Mouse (Mus musculus) limb, embryonic 14.5 days (tissue): ENCODE measurements around the gene Smad3. TPM values are rescaled to one million over a fixed set of nuclear protein-coding genes. Genes with fewer than 3 reads are reported as not detected.

Source experiments
- ATAC-seq: fragments of 200-750 bp; cut with Nextera tagmentation; 2 replicates; pipeline ENCODE4 v1.8.0; 2017; ENCODE audit warnings: low read depth, moderate number of reproducible peaks, moderate TSS enrichment; ENCODE audit not compliant: low FRiP score
- DNase-seq: peaks from one replicate; pipeline ENCODE4 v3.0.0-alpha.2; 2015; ENCODE audit warnings: low spot score
- H3K27ac ChIP-seq: fragments of 300-500 bp; sonication (generic); replicated peaks from 2 replicates; pipeline ENCODE4 v1.5.1; 2014; ENCODE audit warnings: low read depth, mild to moderate bottlenecking, low read length, moderate library complexity, mixed read lengths
- H3K27me3 ChIP-seq: fragments of 300-500 bp; sonication (generic); 2 replicates; pipeline ENCODE4 v1.6.1; 2014; ENCODE audit warnings: low read length, mixed read lengths; ENCODE audit not compliant: control insufficient read depth, insufficient read depth
- H3K36me3 ChIP-seq: fragments of 300-500 bp; sonication (generic); 2 replicates; pipeline ENCODE4 v1.6.1; 2014; ENCODE audit warnings: mild to moderate bottlenecking, low read length, moderate library complexity, mixed read lengths; ENCODE audit not compliant: control insufficient read depth, insufficient read depth
- H3K4me1 ChIP-seq: fragments of 300-500 bp; sonication (generic); 2 replicates; pipeline ENCODE4 v1.6.1; 2014; ENCODE audit warnings: antibody characterized with exemption, low read length, mixed read lengths; ENCODE audit not compliant: control insufficient read depth, insufficient read depth
- H3K4me2 ChIP-seq: fragments of 300-500 bp; sonication (generic); replicated peaks from 2 replicates; pipeline ENCODE4 v1.6.1; 2014; ENCODE audit warnings: low read depth, mild to moderate bottlenecking, low read length, moderate library complexity; ENCODE audit not compliant: severe bottlenecking
- H3K4me3 ChIP-seq: fragments of 300-500 bp; sonication (generic); replicated peaks from 2 replicates; pipeline ENCODE4 v1.5.1; 2014; ENCODE audit warnings: low read length
- H3K9ac ChIP-seq: fragments of 300-500 bp; sonication (generic); 2 replicates; pipeline ENCODE4 v1.6.1; 2014; ENCODE audit warnings: mild to moderate bottlenecking, low read depth, low read length, moderate library complexity; ENCODE audit not compliant: severe bottlenecking
- H3K9me3 ChIP-seq: fragments of 300-500 bp; sonication (generic); 2 replicates; pipeline ENCODE4 v1.6.1; 2016; ENCODE audit warnings: low read length; ENCODE audit not compliant: control insufficient read depth
- POLR2A ChIP-seq: fragments of 200-500 bp; IDR thresholded peaks from 2 replicates; pipeline ENCODE4 v1.8.0; 2012; ENCODE audit warnings: inconsistent platforms, mild to moderate bottlenecking, moderate library complexity, borderline replicate concordance; ENCODE audit not compliant: insufficient read depth, insufficient read length; ENCODE audit errors: extremely low read depth
- WGBS: fragments of 180-500 bp; shearing (Covaris S2); extraction: QIAGEN DNeasy Blood & Tissue Kit; methylation state at CpG from one replicate; pipeline ENCODE4 v1.1.7; 2014; 5-methylcytosine and 5-hydroxymethylcytosine counted together
- polyA plus RNA-seq, 2 experiments: library from polyadenylated mRNA; depleted of rRNA in 1 of 2; stranded (reverse) in 1 of 2; unstranded in 1 of 2; fragments of >200 nt; fragmentation: Nextera tagmentation in 1 of 2; extraction: Ambion mirVana in 1 of 2; gene quantifications; 2 replicates each; pipeline versions ENCODE4 v1.2.1 to v1.2.3; 2012 to 2014

The Smad3 gene
- polyA plus RNA-seq, 2 experiments = 25.1 to 50.9 TPM

GRCm38 (mm10) chr9:63685352-63685751, 72.4 kb downstream of the Smad3 start:
- H3K9ac ChIP-seq = no peak overlapping the region
- no peak overlapping the region for H3K4me2 ChIP-seq
- WGBS = 88% methylated on average over 5 of the region's 5 CpGs
- H3K9me3 ChIP-seq = no peaks in the 10 kb centered on the region
- DNase-seq = no peak
- H3K36me3 ChIP-seq = no peaks in the 10 kb centered on the region
- H3K4me1 ChIP-seq = peaks cover 4% of the 10 kb centered on the region; the same call in 1 of the 2 replicates
- H3K27ac ChIP-seq = no peak overlapping the region
- H3K4me3 ChIP-seq = no peak overlapping the region
- no peaks in the 10 kb centered on the region for H3K27me3 ChIP-seq
- ATAC-seq = no peak
- TF ChIP-seq POLR2A = no peak

DNA sequence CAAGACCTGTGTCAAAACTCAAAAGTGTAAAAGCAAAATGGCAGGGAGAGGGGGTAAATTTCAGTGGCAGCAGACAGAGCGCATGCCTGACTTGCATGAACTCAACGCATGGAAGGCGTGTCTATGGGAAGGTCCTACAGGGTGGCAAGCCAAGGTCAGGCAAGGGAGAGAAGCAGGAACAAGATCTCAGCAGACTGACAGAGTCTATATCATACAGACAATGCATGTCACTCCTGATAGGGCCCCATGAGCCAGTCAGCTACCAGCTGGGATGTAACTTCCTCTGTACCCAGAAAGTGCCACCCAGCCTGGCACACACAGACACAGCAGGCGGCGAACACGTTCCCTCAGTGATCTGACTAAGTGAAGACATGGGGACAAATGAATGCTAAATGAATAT, 73.5 kb downstream of the Smad3 start:
- peaks cover 4% of the 10 kb centered on the region; the same call in 1 of the 2 replicates for H3K4me1 ChIP-seq
- H3K9me3 ChIP-seq = no peaks in the 10 kb centered on the region
- TF ChIP-seq POLR2A = no peak
- H3K4me2 ChIP-seq = no peak overlapping the region
- no peak overlapping the region for H3K9ac ChIP-seq
- no peak overlapping the region for H3K4me3 ChIP-seq
- no peaks in the 10 kb centered on the region for H3K36me3 ChIP-seq
- H3K27ac ChIP-seq = no peak overlapping the region
- DNase-seq (no peak), ATAC-seq (no peak)
- 92% methylated on average over 6 of the region's 6 CpGs for WGBS
- H3K27me3 ChIP-seq = no peaks in the 10 kb centered on the region

DNA sequence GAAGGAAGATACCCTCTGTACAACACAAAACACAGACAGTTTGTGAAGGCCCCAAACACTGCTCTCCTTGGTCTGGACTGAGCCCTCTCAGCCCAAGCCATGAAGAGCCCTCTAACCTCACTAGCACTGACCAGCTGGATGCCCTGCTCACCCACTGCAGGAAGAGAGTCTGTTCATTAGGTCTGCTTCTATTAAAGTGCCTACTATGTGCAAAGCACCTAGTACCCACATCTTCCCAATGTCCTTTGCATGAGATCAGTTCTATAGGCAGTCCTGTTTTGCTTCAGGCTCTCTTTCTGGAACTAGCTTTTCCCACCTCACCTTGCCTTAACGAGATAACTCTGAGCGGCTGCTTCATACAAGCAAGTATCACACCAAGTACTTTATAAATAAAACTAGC, 74.9 kb downstream of the Smad3 start:
- H3K9me3 ChIP-seq = no peaks in the 10 kb centered on the region
- 89% methylated on average over 2 of the region's 2 CpGs for WGBS
- DNase-seq = no peak
- H3K27ac ChIP-seq = no peak overlapping the region
- no peaks in the 10 kb centered on the region for H3K36me3 ChIP-seq
- H3K9ac ChIP-seq = no peak overlapping the region
- peaks cover 8% of the 10 kb centered on the region for H3K4me1 ChIP-seq
- ATAC-seq = no peak
- no peak overlapping the region for H3K4me3 ChIP-seq
- TF ChIP-seq POLR2A = no peak
- no peaks in the 10 kb centered on the region for H3K27me3 ChIP-seq
- no peak overlapping the region for H3K4me2 ChIP-seq

DNA sequence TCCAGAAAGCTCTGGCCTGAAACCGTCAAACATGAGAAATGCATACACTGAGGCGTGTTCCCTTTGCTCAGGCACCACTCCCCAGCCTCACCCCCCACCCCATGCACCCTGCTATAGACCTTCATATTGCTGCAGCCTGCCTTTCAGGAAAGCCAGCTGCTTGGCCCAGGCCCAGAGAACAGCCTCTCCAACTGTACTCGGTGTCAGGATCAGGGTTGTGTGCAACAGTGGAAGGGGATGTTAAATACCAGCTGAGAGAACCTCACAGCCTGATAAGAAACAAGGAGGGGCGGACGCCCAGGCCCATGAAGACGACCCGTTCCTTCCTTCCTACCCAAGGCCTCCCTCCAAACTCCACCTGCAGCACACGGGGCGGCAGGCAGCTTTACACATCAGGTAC, 75.5 kb downstream of the Smad3 start:
- no peak overlapping the region for H3K4me2 ChIP-seq

GRCm38 (mm10) chr9:63678076-63678475, 79.7 kb downstream of the Smad3 start:
- H3K4me1 ChIP-seq = peaks cover 14% of the 10 kb centered on the region
- 88% methylated on average over 1 of the region's 1 CpGs for WGBS

More for the DNA sequence above, 75.5 kb downstream of the Smad3 start:
- Histone ChIP-seq H3K27ac (no peak overlapping the region), H3K4me1 (peaks cover 8% of the 10 kb centered on the region), H3K27me3 (no peaks in the 10 kb centered on the region), H3K9me3 (no peaks in the 10 kb centered on the region), H3K36me3 (no peaks in the 10 kb centered on the region), H3K9ac (no peak overlapping the region), H3K4me3 (no peak overlapping the region)
- whole genome bisulfite sequencing = 77% methylated on average over 9 of the region's 9 CpGs
- ATAC-seq (no peak), DNase-seq (peak; percentile 51)
- TF ChIP-seq POLR2A = no peak

GRCm38 (mm10) chr9:63677621-63678020, 80.2 kb downstream of the Smad3 start:
- Histone ChIP-seq H3K4me3 (no peak overlapping the region), H3K4me2 (no peak overlapping the region), H3K9ac (no peak overlapping the region), H3K36me3 (0 out of 2 replicates have a peak, but pooled peaks cover 3% of the 10 kb centered on the region), H3K4me1 (peaks cover 19% of the 10 kb centered on the region), H3K27ac (no peak overlapping the region), H3K27me3 (no peaks in the 10 kb centered on the region), H3K9me3 (no peaks in the 10 kb centered on the region)
- ATAC-seq (no peak), DNase-seq (no peak)
- no peak for TF ChIP-seq POLR2A
- WGBS = 53% methylated on average over 3 of the region's 3 CpGs

More at GRCm38 (mm10) chr9:63678076-63678475, 79.7 kb downstream of the Smad3 start:
- TF ChIP-seq POLR2A = no peak
- H3K9me3 ChIP-seq = no peaks in the 10 kb centered on the region
- H3K36me3 ChIP-seq = 0 out of 2 replicates have a peak, but pooled peaks cover 3% of the 10 kb centered on the region
- H3K4me3 ChIP-seq = no peak overlapping the region
- H3K27ac ChIP-seq = no peak overlapping the region
- H3K4me2 ChIP-seq = no peak overlapping the region
- ATAC-seq (no peak), DNase-seq (no peak)
- no peaks in the 10 kb centered on the region for H3K27me3 ChIP-seq
- no peak overlapping the region for H3K9ac ChIP-seq
